Mouse (Mus musculus) liver, postnatal 0 days (tissue): ENCODE data around the gene Tsnax.

Experiments
- CTCF ChIP-seq: sonication (generic); IDR thresholded peaks from 2 replicates; pipeline ENCODE4 v1.5.1; 2016; ENCODE audit warnings: antibody characterized with exemption, low read depth
- EP300 ChIP-seq: IDR thresholded peaks from 2 replicates; pipeline ENCODE4 v1.6.1; 2016; ENCODE audit warnings: antibody characterized with exemption, low read depth, mild to moderate bottlenecking

GRCm38 (mm10) chr8:125049826-125050225 is 37.0 kb downstream of the Tsnax start:
- TF ChIP-seq CTCF, result no peak
- no peak for TF ChIP-seq EP300
